Mouse (Mus musculus) forebrain, embryonic 11.5 days (tissue): ENCODE data around the gene Strada. TPM values are rescaled to one million over a fixed set of nuclear protein-coding genes. Genes with fewer than 3 reads are reported as not detected.

Source experiments
- ATAC-seq: fragments of 200-750 bp; cut with Nextera tagmentation; replicated peaks from 2 replicates; pipeline ENCODE4 v1.8.0; 2017; ENCODE audit warnings: moderate TSS enrichment; ENCODE audit not compliant: low FRiP score
- DNase-seq: peaks from one replicate; pipeline ENCODE4 v3.0.0-alpha.2; 2017; ENCODE audit warnings: low spot score
- H3K27ac ChIP-seq: fragments of 300-500 bp; sonication (generic); 2 replicates; pipeline ENCODE4 v1.5.1; 2014; ENCODE audit warnings: low read depth, low read length
- H3K27me3 ChIP-seq: fragments of 300-500 bp; sonication (generic); 2 replicates; pipeline ENCODE4 v1.6.1; 2014; ENCODE audit warnings: mild to moderate bottlenecking, low read length, mixed read lengths; ENCODE audit not compliant: control insufficient read depth, insufficient read depth
- H3K36me3 ChIP-seq: fragments of 300-500 bp; sonication (generic); 2 replicates; pipeline ENCODE4 v1.6.1; 2014; ENCODE audit warnings: mild to moderate bottlenecking, low read length, moderate library complexity, mixed read lengths; ENCODE audit not compliant: control insufficient read depth, insufficient read depth
- H3K4me1 ChIP-seq: fragments of 300-500 bp; sonication (generic); replicated peaks from 2 replicates; pipeline ENCODE4 v1.6.1; 2014; ENCODE audit warnings: low read length, mixed read lengths; ENCODE audit not compliant: control insufficient read depth, insufficient read depth
- H3K4me2 ChIP-seq: fragments of 300-500 bp; sonication (generic); 2 replicates; pipeline ENCODE4 v1.6.1; 2014; ENCODE audit warnings: low read depth, mild to moderate bottlenecking, low read length, moderate library complexity, mixed read lengths; ENCODE audit not compliant: severe bottlenecking
- H3K4me3 ChIP-seq: fragments of 300-500 bp; sonication (generic); 2 replicates; pipeline ENCODE4 v1.5.1; 2014; ENCODE audit warnings: low read depth, low read length
- H3K9ac ChIP-seq: fragments of 300-500 bp; sonication (generic); 2 replicates; pipeline ENCODE4 v1.6.1; 2014; ENCODE audit warnings: low read length
- H3K9me3 ChIP-seq: fragments of 300-500 bp; sonication (generic); 2 replicates; pipeline ENCODE4 v1.6.1; 2016; ENCODE audit warnings: low read length, mixed read lengths; ENCODE audit not compliant: control insufficient read depth
- WGBS: fragments of 180-500 bp; shearing (Covaris S2); extraction: QIAGEN DNeasy Blood & Tissue Kit; methylation state at CpG from one replicate; pipeline ENCODE4 v1.1.7; 2014; 5-methylcytosine and 5-hydroxymethylcytosine counted together
- polyA plus RNA-seq: library from polyadenylated mRNA; unstranded; fragments of >200 nt; fragmentation: Nextera tagmentation; extraction: Ambion mirVana; gene quantifications from 2 replicates; pipeline ENCODE4 v1.2.1, GENCODE M21; 2014

Gene Strada
- polyA plus RNA-seq, 1 experiment from 2014 or later = 41.8 TPM

DNA sequence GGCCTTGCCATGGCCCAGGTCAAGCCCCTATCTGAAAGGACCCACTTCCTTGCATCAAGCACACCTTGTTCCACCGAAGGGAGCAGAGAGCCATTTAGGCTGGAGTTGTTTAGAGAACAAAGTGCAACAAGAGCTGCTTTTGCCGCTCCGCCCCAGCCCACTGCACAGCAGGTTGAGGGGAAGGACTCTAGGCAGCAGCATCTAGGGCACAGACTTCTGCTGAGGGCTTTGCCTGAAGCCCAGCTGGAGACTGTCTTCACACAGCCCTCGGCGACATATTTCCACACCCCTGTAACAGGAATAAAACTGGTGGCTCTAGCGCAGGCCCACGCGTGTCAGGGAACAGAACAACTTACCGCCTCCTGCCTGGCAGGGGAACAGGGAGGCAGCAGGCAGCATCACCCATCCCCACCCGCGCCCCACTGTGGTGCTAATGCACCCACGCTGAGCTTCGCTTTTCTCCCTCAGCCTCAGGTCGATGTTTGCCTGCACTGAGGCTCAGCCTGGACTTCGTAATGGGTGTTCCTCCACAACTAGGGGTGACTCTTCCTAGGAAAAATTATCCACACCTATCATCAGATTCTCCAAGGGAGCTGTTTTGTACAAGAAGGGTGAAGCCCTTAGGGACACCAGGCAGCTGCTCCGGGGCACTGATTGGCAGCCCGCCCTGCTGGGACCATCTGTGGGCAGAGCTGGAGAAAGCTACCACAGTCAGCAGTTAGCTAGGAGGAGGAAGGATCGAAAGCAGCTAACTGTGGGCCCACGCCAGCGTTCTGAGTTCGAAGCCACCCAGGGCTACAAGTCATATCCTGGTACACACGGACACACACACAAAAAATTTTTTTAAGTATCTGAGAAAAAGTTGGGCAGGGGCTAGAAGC lies 40.9 kb downstream of the Strada start, which contains the start of the genes Gm10840 and Limd2:
Gene Gm10840 (plus strand): TSS at position 10 of the 881 bp plus-strand sequence.
Gene Limd2 (minus strand): TSS at position 20 of the 881 bp plus-strand sequence.
- H3K9me3 ChIP-seq = no peaks in the 10 kb centered on the region
- H3K4me2 ChIP-seq = peak within 1 kb of the TSS; percentile 93
- peak within 1 kb of the TSS; percentile 95 for H3K9ac ChIP-seq
- DNase-seq = peak; percentile 77
- H3K36me3 ChIP-seq = peaks cover 6% of the 10 kb centered on the region; the same call in 1 of the 2 replicates
- H3K27ac ChIP-seq = peak within 1 kb of the TSS; percentile 99
- H3K4me3 ChIP-seq = peak within 1 kb of the TSS; percentile 84
- peak; percentile 39 for ATAC-seq
- WGBS = 29% methylated on average over 22 of the region's 22 CpGs
- peaks cover 13% of the 10 kb centered on the region for H3K4me1 ChIP-seq
- no peaks in the 10 kb centered on the region for H3K27me3 ChIP-seq

- DNase-seq = peak; percentile 93
- Histone ChIP-seq H3K4me3 (peak overlapping the region; percentile 84), H3K4me1 (peaks cover 13% of the 10 kb centered on the region), H3K27me3 (no peaks in the 10 kb centered on the region), H3K9me3 (no peaks in the 10 kb centered on the region), H3K36me3 (peaks cover 6% of the 10 kb centered on the region; the same call in 1 of the 2 replicates), H3K27ac (peak overlapping the region; percentile 99), H3K4me2 (peak overlapping the region; percentile 93), H3K9ac (peak overlapping the region; percentile 95)
- ATAC-seq = peak; percentile 74
- 1% methylated on average over 68 of the region's 106 CpGs for WGBS
Observed at GRCm38 (mm10) chr11:106159921-106160840, 41.8 kb downstream of the Strada start.

DNA sequence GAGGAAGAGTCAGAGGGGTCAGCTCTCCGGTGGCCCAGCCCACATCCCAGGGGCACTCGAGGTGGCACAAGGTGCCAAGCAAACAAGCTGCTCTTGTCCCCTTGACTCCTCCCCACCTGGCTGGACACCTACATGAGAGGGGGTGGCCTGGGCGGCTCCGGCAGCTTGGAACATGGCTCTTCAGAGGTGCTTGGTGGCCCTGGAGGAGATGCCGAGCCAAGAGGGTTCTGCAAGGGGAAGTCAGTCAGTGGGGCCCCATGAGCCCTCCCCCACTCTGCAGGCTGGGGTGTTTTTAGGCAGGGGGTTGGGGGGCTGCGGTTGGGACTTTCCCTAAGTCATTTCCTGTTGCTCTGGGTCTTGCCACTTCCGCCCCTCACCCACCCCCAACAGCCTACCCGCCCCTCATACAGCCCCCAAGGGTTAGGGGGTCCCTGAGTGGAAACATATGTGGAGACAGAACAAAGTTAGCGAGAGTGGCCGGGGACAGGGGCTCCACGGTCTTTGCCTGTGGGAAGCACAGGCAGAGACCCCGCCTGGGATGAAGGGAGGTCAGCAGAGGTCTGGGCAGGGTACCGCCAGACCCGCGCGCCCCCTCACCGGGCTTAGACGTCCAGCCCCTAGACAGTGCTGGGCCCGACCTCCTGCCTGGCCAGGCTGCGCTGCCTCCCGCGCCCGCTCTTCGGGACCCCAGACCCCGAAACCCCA lies 42.6 kb downstream of the Strada start:
- Histone ChIP-seq H3K36me3 (peaks cover 6% of the 10 kb centered on the region; the same call in 1 of the 2 replicates), H3K9ac (peak overlapping the region; percentile 95), H3K4me1 (peaks cover 13% of the 10 kb centered on the region)

GRCm38 (mm10) chr11:106158930-106159215 lies 43.1 kb downstream of the Strada start:
- Histone ChIP-seq H3K9ac (peak overlapping the region; percentile 95), H3K27ac (peak overlapping the region; percentile 99), H3K36me3 (peaks cover 6% of the 10 kb centered on the region; the same call in 1 of the 2 replicates), H3K9me3 (no peaks in the 10 kb centered on the region), H3K4me2 (peak overlapping the region; percentile 93), H3K4me1 (peaks cover 13% of the 10 kb centered on the region), H3K4me3 (peak overlapping the region; percentile 84), H3K27me3 (no peaks in the 10 kb centered on the region)
- WGBS = 48% methylated on average over 9 of the region's 9 CpGs
- ATAC-seq (peak; percentile 2; the same call in 1 of the 2 replicates), DNase-seq (no peak)

More for the DNA sequence above, 42.6 kb downstream of the Strada start:
- 2% methylated on average over 23 of the region's 25 CpGs for WGBS
- Histone ChIP-seq H3K27me3 (no peaks in the 10 kb centered on the region), H3K27ac (peak overlapping the region; percentile 99), H3K9me3 (no peaks in the 10 kb centered on the region), H3K4me2 (peak overlapping the region; percentile 93), H3K4me3 (peak overlapping the region; percentile 84)
- ATAC-seq = peak; percentile 67
- peak; percentile 83 for DNase-seq

DNA sequence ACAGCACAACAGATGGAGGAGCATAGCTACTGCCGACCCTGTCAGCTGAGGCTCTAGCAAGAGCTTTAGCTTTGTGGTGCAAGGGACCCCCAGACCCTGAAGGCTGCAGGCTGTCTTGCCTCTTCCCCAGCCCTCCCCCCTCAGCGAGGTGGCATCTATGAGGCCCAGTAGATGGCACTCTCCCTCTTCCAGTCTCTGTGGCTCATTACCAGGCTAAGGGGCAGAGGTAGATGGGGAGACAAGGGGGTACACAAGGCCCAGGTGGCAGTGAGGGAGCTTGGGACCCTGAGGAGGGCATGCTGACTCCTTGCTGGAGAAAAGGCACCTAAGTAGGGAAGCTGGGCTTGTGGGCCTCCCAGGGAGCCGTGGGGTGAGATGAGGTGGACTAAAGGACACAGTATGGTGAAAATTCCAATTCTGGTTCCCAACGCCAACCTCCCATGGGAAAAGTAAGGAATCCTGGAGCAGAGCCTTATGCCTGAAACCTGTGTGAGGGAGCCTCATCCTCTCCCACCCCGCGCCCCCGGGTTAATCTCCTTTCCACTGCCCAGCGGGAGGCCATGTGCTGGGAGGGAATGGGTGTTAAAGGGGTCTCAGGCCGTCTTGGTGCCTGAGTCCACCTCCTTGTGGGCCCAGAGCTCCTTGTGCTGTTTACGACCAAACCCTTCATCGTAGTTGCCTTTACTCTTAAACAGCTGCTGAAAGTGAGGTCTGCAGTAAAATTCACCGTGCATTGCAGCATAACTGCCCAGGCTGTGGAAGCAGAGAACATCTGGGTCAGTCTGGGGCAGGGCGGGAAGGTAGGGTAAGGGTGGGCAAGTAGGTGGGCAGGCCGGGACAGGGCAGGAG lies 43.7 kb downstream of the Strada start:
- H3K36me3 ChIP-seq = peaks cover 6% of the 10 kb centered on the region; the same call in 1 of the 2 replicates
- H3K27ac ChIP-seq = 0 out of 2 replicates have a peak overlapping the region, but pooled peaks have one; percentile 25
- DNase-seq = no peak
- no peaks in the 10 kb centered on the region for H3K9me3 ChIP-seq
- H3K4me2 ChIP-seq = peak overlapping the region; percentile 93
- no peak for ATAC-seq
- H3K4me3 ChIP-seq = peak overlapping the region; percentile 84
- H3K4me1 ChIP-seq = peaks cover 13% of the 10 kb centered on the region
- H3K9ac ChIP-seq = peak overlapping the region; percentile 95
- no peaks in the 10 kb centered on the region for H3K27me3 ChIP-seq
- 64% methylated on average over 14 of the region's 14 CpGs for WGBS

DNA sequence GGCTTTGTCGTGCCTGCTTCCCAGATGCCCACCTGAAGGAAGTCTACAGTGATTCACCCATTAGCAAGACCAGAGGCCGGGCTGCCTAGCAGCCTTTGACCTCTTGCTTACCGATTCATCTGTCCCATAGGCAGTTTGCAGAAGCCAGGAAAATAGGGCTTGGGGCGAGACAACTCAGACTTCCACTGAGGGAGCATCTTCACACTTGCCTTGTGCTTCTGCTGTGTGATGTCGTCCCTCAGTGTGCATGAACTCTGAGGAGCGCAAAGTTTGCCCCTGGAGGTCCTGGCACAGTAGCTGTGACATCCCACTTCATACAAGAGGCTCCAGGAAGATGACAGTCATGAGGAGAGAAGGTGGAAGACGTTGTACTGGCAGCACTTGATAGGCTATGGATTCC lies 44.8 kb downstream of the Strada start:
- Histone ChIP-seq H3K27ac (no peak overlapping the region), H3K27me3 (no peaks in the 10 kb centered on the region), H3K4me2 (no peak overlapping the region), H3K9me3 (no peaks in the 10 kb centered on the region), H3K36me3 (peaks cover 6% of the 10 kb centered on the region; the same call in 1 of the 2 replicates), H3K4me3 (no peak overlapping the region), H3K4me1 (peaks cover 13% of the 10 kb centered on the region), H3K9ac (no peak overlapping the region)
- no peak for DNase-seq
- 96% methylated on average over 7 of the region's 7 CpGs for WGBS
- ATAC-seq = no peak

DNA sequence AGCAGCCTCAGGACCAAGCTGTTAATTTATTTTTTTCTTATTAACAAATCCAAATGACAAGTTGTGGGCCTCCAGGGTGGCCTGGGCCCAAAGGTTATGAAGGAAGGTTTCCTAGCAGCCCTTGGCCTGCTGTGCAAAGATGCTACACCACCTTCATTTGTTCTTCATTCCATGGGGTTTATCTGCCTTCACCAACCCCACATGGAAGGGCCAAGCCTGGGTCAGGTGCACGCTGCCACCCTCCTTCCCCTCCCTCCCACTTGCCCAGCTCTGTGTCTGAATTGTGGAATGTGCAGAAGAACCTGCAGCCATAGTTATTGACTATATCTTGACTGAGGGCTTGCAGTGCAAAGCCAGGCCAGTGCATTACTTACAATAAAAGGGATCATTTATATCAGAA lies 45.7 kb downstream of the Strada start:
- Histone ChIP-seq H3K27ac (no peak overlapping the region), H3K9me3 (no peaks in the 10 kb centered on the region), H3K36me3 (peaks cover 6% of the 10 kb centered on the region; the same call in 1 of the 2 replicates), H3K4me2 (no peak overlapping the region), H3K9ac (no peak overlapping the region), H3K27me3 (no peaks in the 10 kb centered on the region), H3K4me3 (no peak overlapping the region), H3K4me1 (peaks cover 12% of the 10 kb centered on the region)
- DNase-seq (no peak), ATAC-seq (no peak)
- WGBS = 79% methylated on average over 1 of the region's 1 CpGs
